Mouse (Mus musculus) heart, adult 11 months (tissue): ENCODE measurements around the gene Tead1.

Experiments used
- DNase-seq: peaks from one replicate; pipeline ENCODE4 v3.0.0; 2022

The Tead1 gene

DNA sequence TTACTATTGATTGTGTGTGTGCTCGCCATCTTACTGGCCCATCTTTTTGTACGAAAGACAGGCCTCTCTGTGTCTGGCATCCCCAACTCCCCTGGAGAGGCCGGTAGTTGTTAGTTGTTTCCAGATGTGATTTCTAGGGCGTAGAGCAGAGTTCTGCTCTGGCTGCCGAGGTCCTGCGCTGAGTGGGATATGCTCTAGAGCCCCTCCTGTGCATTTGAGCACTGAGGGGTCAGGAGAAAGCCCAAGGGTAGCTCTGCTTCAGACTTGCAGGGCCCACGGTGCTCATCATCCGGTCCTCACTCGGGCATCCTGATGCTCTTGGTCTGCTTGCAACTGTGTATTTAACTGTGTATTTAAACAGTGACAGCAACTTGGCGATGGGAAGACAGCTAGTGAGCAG lies 7.5 kb downstream of the Tead1 start:
- peak; percentile 87 for DNase-seq

DNA sequence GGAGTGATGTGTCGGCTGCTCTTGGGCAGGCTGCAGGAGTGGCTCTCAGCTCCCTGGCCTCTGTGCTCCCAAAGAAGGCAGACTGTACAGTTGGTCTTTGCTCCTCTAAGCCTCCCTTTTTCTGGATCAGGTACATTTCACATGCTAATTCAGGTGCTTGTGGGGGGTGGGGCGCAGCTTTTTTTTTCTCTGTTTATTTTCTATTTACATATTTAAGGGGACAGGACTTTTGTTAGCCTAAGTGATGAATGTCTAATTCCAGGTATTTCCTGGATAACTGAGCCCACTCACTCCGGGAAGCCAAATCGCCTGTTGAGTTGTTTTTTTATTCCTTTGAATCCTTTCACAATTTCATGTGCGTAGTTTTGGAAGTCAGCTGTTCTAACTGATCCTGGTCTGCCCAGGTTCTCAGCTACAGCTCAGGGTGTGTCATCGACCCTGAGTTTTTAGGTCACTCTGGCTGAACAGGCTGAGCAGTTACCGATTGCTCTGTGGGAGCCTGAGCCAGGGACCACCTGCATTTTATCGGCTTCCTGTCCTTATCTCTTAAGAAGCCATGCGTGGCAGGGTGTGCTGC lies 9.4 kb downstream of the Tead1 start:
- no peak for DNase-seq

DNA sequence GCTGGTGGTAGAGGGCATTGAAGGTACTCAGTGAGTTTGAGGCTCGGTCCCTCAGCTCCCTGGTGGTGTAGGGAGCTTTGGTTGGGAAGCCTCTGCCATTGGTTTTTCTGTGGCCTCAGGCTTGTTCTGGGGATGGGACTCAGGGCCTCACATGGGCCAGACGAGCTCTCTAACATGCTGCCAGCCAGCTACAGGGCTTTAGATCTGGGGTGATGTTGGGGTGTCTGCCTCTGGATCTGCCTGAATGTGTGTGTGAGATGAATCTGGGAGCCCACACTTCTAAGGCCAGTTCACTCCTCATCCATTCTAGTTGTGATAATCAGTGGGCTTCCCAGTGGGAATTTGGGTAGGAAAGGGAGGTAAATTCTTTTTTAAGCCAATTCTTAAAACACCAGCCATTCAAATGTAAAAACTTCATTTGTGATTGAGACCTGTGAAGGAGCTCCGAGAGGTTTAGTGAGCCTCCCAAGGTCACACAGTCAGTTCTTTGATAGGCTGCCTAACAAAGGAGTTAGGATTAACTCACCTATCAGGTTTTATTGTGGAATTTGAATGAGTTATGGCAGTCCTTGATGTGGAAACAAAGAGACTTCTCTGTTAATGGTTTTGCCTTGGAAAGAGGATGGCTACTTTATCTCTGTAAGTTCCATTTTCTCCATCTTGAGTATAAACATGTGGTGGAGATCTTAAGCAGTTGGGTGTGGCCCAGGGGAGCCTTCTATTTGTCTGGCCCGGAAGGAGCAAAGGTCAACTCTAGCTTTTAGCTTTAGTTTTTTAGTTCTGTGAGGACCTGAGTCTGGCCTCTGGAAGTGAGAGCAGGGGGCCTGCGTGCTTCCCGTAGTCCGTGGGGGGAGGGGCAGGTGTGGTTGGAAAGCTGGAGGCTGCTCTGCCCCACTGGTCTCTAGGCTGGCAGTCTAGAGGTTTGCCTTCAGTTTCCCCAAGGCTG lies 12.0 kb downstream of the Tead1 start:
- DNase-seq: peak; percentile 93

DNA sequence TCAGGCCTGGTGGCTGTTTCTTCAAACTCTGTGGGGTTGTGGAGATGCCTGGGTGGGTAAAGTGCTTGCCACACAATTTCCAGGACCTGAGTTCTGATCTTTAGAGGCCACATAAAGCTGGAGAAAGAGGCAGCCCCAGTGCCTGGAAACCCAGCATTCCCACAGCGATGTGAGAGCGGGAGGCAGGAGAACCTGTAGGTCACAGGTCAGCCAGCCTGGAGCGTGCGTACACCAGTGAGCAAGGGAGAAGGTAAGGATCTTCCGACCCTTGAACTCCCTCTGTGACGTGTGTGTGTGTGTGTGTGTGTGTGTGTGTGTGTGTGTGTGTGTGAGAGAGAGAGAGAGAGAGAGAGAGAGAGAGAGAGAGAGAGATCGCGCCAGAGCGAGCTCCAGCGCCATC lies 14.4 kb downstream of the Tead1 start:
- no peak for DNase-seq

DNA sequence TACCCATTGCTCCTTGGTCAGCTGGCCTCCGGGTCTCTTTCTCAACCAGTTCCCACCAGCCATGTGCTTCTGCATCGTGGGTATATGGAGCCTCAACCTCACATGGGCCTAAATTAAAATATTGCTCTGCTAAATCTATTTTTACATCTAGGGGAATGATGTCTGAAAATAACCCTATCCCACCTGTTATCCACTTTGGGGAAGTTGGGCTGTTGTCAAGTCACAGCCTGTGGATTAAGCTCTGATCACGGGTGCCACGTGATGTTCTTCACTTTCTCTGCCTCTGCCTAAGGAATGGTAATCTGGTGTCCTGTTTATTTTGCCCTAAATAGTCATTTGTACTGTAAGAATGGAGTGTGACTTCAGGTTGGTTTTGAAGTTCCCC lies 17.7 kb downstream of the Tead1 start:
- DNase-seq: no peak

DNA sequence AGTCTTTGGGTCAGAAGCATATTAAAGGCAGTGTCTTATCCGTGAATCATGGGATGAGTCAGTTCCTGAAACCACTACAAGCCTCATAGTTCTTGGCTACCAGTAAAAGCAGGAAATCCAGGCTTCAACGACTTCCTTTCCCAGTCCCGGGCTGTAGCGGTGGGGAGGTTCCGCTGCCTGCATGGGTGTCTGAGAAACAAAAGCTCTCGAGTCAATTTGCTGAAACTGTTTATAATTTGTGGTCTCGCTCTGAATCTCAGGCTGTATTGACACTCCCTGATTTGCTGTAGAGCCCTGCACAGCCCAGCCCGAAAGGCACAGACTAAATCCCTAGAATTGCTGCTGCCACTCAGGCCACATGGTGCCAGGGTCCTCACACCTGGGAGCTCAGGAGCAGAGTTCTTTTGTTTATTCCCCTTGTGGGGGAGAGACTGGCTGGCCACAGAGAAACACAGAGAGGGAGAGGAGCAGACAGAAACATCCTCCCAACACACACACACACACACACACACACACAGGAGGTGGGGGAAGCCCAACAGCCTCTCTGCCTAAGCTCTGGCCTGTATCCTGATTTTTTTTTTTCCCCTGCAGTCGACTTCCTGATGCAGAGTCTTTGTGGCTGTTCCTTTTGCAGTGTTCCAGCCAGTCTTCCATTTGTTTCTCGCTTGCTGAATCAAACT lies 18.2 kb downstream of the Tead1 start:
- DNase-seq: peak; percentile 97

DNA sequence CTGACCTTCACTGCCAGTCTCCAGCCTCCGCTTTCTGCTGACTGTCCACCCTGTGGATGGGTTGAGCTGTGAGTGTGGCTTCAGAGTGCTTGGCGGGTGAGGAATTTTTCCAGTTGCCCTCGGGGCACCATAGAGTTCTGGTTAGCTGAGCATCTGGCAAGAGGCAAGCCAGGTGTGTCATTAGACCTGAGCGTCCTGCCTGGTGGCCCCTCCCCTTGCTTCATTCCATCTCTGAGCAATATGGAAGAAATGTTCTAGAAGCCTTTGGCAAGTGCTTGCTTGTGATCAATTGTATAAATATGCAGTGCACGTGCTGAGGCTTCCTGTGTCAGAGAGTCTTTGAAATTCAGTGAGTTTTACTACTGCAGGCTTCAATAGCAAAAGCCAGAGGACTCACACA lies 21.0 kb downstream of the Tead1 start:
- no peak for DNase-seq

DNA sequence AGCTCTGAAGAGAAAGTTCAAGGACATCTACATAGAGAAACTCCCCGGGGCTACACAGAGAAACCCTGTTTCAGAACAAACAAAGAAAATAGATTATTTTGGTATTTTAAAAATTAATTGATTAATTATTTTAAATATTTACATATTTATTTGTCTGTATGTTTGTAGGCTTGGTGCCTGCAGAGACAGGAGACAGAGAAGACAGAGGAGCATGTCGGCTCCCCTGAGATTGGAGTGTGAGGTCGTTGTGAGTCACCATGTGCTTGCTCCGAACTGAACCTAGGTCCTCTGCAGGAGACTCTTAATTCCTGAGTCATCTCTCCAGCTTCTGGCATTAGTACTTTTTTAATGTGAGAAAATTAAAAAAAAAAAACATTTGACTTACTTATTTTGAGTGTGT lies 24.2 kb downstream of the Tead1 start:
- DNase-seq: no peak

DNA sequence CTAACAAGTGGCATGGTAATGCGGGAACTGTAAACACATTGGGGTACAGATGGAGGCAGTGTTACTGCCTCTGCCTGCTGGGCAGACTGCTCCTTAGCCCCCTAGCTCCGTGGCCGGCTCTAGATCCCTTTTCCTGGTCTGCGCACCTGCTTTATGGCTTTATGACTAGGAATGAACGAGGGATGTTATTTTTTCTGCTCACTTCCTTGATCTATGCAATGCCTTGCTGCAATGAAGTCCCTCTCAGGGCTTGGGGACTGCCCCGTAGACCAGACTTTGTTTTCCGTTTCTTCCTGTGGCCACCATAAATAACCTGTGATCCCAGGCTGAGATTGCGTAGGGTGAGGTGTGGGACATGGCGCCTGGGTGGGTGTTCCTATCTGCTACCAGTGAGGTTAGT lies 26.8 kb downstream of the Tead1 start:
- no peak for DNase-seq

DNA sequence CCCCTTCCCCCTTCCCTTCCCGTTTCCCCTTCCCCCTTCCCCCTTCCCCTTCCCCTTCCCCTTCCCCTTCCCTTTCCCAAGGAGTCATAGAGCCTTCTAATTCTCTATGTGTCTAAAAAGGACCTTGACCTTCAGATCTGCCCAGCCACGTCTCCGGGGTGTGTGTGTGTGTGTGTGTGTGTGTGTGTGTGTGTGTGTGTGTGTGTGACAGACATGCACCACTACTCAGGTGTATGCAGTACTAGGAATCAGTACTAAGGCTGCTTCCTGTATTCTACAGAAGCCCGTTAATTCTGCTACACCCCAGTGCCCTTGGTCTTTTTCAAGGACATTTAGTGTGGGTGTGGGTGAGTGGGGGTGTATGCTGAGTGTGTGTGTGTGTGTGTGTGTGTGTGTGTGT lies 27.6 kb downstream of the Tead1 start:
- DNase-seq: no peak

DNA sequence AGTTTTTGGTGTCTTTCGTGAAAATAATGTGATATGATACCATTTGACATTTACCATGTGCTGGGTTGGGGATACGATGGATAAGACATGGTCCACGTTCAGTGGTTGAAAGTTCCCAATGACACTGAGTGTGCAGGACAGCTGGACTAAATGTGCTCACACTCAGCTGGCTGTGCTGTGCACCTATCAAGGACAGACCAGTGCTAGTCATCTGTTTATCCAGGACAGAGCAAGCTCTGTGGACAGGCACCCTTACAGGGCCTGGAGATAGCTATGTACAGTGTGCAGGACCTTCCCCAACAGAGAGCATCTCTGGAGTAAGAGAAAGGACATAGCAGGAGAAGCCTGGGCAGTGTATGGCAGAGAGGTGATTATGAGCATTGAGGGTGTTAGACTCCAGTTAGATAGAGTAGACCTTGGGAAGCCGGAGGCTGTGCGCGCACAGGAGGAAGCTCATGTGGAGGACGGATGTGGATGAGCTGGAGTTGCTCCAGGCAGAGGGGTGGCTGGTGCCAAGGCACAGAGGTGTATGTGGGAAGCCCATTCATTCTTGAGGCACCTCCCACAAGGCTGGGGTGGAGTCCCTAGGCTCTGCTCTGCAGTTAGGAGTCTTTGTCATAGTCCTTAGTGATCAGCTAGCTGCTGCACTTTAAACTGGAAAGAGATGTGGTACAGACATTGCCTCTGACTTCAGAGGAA lies 31.4 kb downstream of the Tead1 start:
- peak; percentile 92 for DNase-seq

DNA sequence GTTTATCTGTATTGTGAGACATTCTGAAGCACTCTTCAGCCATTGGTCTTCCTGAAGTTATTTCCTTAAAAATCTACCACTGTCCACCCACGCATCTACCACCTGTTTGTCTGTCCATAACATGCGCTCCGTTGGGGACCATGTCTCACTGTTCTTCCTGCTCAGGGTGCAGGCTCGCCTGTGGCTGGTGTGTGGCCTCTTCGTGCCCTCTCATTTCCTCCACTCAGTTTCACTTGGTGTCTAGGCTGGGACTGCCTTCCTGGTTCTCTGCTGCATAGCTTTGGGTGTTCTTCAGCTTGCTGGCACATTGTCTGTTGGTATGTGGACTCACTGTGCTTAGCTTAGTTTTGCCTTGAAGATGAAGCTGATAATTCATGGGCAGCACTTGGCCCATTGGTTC lies 32.9 kb downstream of the Tead1 start:
- no peak for DNase-seq

DNA sequence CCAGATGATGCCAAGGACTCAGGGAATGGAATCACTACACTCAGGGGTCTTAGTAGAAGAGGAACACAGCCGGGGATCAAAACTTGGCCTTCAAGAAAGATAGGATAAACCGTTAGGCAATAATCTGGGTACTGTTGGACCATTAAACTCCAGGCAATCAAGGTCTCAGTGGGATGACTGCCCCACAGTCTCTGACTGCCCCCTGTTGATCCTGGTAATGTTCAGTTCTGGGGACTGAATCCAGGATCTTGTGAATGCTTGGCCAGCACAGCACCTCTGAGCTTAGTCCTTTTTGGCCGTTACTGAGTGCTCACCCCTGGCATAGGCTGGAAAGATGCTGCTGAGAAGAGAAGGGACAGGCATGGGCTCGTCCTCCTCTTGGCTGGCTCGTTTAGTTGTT lies 34.4 kb downstream of the Tead1 start:
- no peak for DNase-seq

DNA sequence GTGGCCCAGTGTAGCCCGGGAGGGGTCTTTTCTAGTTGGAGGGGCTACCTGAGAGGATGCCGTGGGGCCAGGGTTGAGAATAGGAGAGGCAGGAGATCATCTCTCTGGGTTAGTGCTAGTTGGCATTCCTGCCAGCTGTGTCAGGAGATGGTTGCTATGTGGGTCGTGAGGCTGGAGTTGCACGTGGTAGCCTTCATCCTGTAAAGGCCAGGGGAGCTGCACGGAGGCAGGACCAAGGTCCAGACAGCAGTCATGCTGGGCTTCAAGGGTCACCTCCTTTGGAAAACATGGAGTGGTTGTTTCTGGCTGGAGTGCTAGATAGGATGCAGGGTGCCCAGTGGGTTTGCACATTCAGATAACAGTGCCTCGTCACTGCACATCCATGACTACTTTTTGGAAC lies 35.7 kb downstream of the Tead1 start:
- no peak for DNase-seq

DNA sequence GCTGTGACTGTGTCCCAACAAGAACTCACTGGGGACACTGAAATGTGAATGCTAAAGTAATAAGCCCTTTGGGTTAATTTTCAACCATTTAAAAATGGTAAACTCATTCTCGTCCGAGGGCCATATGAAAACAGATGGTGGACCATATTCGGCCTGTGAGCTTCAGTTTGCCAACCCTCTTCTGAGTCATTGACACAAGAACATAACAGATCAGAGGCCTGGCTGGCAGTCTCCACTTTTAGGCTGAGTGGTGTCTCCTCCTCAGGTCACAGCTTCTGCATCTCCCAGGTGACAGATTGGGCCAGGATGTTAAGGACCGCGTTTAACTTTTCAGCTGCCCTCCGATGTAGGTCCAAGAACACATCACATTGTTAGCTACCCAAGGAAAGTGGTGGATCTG lies 37.6 kb downstream of the Tead1 start:
- no peak for DNase-seq

DNA sequence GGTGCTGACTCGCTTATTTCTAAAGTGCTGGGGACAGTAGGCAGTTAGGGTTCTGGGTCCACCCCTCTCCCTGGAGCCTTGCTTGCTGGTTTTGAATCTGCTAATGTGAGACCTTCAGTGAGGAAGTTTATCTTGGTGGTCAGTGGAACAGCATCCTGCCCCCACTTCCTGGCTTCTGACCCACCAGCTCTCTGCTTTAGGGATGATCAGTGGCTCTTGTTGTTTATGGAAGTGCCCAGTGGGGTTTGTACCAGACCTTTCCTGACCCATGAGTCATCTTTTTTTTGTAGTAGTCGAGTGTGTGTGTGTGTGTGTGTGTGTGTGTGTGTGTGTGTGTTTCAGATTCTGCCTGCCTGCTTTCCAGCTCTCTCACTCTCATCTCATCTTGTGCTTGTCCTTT lies 38.6 kb downstream of the Tead1 start:
- peak; percentile 96 for DNase-seq

DNA sequence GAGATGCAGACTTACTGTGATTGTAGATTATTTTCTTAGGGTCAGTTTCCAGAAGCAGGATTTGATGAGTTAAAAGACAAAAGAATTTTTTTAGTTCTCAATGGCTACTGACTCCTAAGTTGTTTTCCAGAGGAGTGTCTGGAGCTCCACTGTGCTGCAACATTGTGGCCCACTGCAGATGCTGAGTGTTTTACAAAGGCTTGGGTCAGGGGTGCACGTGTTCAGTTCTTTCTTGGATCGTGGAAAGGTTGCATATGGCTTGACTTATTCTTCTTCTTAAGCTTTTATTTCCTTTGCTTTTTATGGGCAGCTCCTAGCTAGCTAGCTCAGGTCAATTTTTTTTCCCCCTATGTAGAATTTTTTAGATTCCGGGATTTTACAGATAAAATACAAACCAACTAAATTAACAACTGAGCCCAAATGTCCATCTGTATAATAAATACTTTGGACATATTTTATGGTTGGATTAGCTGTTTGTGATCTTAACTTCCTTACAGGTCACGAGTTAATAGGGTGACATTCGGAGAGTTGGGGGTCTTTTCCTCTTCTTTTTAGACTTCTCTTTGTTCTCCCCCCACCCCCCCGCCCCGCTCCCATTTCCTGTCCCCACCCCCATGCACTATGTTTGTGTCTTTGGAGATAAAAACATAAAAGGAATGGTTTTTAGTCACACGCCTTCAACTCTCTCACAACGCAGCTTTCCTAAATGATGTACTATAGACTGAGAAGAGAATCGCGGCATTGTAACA lies 40.5 kb downstream of the Tead1 start:
- DNase-seq: no peak

DNA sequence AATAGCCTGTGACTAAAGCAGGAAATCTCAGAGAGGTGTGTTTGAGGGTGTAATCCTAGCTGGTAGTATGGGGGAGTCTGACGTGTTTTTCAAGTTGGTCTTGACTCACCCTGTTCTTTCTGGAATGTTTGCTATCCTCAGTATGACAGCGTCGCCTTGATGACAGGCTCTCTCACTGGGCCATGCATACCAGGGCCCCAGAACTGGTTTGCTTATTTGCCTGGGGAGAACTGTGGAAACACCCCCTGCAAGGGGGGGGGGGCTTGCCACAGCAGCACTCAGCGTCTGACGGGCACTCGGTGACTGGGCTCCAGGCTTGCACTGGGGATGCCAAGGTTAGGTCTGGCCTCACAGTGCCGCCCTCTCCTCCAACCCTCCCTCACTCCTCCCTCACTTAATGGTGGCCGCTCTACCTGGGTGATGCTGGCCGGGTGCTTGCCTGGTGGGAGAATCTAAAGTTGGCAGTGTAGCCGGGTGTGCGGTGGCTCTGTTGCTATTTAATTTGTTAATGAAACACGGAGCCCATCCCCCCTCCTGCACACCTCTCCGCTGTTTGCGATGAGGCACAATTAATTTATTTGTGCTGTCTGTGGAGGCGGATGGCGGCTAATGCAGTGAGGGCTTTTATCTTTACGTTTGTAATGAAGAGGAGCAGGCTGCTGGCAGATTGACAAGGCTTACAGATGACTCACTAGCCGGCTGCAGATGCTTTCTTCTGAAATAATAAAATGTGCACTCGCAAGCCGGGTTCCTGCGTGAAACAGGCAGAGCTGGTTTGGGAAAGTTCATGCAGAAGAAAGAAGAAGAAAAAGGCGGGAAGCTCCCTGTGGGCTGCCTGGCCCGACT lies 41.2 kb downstream of the Tead1 start:
- peak; percentile 94 for DNase-seq

DNA sequence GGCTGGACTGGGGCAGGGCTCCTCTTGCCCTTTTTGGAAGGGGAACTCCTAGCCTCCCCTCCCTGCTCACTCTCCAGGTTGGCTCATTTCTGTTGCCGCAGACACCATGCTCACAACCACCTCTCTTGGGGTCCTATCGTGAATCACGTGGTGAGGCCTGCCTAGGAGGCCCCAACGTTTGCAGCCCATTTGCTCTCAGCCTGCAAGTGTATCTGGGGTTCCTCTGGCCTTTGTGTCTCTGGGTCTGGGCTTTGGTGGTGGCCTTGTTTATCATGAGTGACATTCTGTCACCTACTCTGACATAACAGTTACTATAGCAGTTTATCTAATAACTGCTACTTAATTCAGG lies 41.8 kb downstream of the Tead1 start:
- DNase-seq: no peak

DNA sequence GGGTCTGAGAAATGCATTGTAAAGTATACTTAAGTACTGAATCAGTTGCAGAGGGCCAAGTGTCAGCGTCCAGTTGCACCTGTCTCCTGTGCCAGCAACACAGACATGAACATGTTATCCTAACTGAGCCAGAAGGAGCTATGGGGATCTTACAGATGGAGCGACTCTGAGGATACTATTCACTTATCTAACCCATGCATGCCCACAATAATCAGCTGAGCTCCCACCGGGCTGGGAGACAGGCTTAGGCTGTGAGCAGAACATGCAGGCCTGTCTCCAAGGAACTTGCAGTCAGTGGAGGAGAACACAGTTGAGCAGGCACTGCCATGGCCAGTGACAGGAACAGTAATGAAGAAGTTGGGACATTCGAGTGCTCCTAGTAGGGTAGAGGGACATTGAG lies 42.7 kb downstream of the Tead1 start:
- DNase-seq: no peak

DNA sequence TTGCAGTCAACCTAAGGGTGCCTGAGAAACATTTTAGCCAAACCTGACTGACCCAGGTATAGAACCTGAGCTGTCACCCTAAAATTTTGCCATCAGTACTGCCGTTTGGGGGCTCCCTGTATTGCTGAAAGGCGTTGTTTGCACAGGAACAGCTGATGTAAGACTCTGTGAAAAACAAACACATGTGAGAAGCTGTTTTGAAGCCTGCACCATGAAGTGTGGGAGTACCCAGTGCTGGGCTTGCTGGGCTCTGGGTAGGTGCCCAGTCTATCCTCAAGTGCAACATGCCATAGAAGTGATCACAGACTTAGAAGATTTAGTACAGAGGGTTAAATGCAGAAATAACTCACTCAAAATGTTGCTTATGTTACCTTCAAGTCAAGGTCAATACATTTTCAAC lies 49.3 kb downstream of the Tead1 start:
- DNase-seq: no peak

DNA sequence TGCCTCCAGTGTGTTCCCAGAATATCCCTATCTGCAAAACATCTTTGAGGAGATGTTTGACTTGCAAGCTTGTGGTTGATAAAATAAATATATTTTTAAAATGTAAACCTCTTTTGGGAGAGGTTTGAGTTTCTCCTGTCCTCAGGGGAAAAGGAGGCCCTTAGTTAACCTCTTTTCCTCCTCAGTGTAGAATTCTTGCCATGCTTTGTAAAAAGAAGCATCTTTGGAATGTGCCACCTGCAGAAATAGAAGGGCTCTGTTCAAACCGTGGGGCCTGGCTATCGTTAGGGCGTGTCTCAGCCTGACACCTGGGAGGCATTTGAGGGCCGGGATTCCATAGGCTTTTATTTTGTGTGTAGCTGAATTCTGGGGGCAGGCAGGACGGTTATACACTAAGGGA lies 51.1 kb downstream of the Tead1 start:
- no peak for DNase-seq
